Mouse (Mus musculus) retina, postnatal 7 days (tissue): Measurements from ENCODE around the gene Tbx3.
A peak's percentile ranks its signal among the peaks of the same experiment; 100 is the strongest.

Experiments used
- DNase-seq: peaks from one replicate; pipeline ENCODE4 v3.0.0-alpha.2; 2012; ENCODE audit warnings: low read depth, low spot score

Gene Tbx3

DNA sequence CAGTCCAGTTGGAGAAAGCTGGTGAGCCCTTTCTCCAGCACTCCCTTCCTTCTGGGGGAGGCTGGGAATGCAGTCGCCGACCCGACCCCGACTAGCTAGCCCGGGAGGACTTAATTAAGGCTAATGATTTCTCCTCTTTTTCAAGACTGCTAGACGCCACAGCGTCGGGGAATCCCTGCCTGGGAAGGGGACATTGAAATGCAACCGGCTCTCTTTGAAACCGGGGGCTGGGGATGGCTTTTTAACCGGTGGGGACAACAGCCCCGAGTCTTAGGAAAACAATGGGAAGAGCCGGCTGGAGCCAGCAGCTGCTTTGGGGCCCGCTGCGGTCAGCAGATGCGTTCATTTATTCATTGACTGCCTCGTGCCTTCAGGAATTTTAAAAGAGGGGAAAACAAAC is 36.0 kb downstream of the Tbx3 start:
- no peak for DNase-seq

DNA sequence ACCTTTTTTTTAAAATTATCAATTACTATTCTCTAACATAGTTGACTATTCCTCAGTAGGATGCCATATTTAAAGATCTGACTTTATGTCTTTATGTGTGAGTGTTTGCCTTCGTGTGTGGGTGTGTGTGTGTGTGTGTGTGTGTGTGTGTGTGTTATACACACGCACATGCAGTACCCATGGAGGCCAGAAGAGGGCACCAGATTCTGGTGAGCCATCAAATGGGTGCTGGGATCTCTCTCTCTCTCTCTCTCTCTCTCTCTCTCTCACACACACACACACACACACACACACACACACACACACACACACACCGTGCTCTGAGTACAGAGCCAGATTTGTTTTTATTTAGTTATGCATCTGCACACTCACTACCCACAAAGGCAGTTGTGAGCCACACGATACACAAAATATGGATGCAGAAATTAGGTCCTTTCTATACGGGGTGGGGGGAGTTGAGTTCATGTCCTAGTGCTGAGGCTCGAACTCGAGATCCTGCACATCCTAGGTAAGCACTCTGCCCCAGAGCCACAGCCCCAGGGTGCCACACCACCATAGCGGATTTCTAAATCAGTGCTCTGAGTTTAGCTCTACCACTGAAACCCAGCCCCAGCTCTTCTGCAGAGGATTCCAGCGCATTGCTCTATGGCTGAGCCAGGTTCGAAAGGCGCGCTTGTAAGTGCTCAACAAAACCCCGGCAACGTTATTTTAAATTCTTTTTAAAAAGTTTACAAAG is 38.5 kb downstream of the Tbx3 start:
- DNase-seq, result no peak

DNA sequence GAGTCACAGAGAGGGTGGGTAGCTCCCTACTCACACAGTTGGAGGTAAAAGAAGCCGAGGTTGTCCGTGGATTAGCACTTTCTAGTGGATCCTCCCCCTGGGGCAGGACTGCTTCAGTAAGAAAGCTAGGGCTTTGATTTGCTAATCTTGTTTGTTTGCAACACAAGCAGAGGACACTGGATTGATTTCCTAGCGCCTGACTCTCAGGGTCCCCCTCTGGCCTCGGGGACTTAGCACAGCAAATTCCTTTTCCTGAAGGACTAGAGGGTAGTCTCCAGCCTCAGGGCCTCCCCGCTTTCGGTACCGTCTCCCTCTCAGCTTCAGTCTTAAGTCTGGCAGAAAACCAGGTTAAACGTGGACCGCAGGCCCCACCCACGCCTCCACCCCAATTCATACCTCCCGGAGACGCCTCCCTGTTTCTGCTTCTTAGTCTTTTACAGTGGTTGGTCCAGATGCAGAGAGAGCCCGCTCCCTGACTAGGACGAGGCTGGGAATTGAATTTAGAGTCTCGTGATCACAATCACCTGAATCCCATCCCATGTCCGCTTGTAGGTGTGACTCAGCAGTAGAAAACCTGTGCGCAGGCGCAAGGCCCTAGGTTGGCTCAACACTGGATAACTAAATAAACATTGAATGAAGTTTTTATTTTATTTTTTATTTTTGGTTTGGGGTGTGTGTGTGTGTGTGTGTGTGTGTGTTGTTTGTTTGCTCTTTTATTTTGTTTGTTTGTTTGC is 39.5 kb downstream of the Tbx3 start:
- no peak for DNase-seq

DNA sequence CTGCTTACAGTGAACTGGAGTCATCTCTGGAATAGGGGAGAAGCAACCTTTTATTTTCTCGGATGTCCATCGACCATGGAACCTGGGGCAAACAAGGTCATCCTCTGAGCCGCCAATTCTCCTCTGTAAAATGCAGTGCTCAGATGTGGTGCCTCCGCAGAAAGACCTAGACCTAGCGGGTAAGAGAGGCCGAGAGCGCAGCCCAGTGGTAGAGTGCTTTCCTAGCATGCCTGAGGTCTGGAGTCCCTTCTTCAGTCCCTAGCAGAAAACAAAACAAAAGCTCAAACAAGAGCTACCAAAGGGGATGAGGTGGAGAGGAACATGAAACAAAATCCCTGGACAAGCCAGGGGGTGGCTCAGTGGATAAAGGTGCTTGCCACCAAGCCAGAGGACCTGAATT is 40.3 kb downstream of the Tbx3 start:
- no peak for DNase-seq

DNA sequence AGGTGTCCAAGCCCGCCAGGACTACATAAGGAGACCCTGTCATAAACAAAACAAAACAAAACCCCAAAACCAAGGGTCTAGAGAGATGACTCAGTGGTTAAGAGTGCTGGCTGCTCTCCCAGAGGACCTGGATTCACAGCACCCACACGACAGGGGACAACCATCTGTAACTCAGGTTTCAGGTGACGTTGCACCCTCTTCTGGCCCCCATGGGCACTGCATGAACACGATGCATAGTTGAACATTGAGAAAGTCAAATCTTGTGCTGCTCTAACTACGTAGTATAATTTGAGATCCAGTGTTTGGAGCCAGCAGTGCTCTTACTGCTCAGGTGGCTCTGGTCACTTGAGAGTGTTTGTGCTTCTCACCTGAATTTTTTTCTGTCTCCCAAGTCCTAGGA is 41.2 kb downstream of the Tbx3 start:
- DNase-seq, result no peak

DNA sequence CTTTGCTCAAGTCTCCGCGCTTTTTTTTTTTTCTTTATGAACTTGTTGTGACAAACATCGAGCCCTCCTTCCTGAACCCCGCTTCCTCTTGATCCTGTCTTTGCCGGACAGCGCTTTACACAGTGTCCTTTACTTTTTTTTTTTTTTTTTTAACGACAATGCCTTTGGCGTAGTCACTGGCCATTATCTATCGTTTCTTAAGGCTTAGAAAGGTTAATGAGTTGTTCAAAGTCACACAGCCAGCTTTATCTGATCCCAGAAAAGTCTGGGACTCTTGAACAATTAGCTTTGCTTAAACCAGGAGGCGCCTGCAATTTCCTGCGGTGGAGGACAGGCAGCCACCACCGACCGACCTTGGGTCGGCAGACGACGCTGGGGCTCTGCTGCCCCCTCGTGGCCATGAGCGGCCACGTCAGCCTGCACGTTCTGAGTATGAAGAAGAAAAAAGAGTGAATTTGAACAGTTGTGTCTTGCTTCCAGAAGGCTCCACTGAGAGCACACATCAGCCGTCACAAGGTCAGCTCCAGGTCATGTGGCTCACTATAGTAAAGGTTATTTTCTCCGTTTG is 42.3 kb downstream of the Tbx3 start:
- peak; percentile 38 for DNase-seq

DNA sequence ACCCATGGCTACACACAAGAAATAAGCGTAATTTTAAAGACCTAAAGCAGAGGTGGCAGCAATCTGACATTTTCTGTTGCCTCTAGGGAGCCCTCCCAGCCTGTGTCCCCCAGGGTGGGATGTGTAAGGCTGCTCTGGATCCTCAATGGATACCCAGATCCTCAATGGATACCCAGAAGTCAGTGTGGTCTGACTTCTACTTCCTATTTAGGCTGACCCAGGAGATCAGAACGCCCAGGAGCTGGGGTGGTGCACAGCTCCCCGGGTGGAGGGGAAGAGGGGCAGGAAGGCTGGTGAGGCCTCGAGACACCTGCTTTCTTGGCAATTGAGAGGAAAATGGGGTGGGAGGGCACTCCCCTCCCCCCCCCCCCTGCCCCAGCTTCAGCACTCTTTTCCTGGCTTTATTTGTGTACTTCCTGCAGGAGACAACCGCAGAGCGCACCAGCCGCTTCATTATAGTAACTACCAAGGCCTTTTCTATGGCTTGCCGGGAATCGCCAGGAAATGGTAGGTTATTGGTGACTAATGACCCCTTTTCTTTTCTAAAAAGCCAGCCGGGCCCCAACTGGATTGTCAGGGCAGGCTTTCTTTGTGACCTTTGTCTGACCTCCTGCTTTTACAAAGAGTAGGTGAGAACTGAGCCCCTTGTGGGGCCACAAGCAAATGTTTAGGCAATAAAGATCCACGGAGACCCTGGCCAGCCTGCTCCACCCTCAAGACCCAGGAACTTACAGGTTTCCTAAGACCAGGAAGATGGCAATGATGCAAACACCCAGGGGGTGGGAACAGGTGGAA is 50.2 kb downstream of the Tbx3 start:
- no peak for DNase-seq

DNA sequence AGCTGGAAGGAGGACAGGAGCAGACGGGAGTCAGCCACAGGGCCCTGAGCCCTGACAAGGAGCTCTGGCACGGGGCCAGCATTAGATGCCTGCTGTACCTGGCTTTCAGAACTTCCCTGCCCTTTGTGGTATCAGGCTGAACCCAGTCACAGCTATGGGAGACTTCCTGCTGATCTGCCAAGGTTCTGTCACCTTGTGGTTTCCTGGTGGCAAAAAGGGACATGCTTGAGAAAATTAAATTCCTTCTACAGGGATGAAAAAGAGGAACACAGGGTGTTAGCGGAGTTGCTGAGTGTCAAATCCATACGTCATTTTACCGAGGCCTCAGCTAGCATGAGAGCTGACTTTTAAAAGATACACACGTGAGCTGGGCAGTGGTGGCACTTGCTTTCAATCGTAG is 62.5 kb downstream of the Tbx3 start:
- no peak for DNase-seq
